Mouse (Mus musculus): Measurements from ENCODE around the gene Chrm4. TPM values are rescaled to one million over a fixed set of nuclear protein-coding genes. Genes with fewer than 3 reads are reported as not detected.
A peak's percentile ranks its signal among the peaks of the same experiment; 100 is the strongest.

Gene Chrm4
- polyA plus RNA-seq, 1 experiment from 2014 or later, result not detected

DNA sequence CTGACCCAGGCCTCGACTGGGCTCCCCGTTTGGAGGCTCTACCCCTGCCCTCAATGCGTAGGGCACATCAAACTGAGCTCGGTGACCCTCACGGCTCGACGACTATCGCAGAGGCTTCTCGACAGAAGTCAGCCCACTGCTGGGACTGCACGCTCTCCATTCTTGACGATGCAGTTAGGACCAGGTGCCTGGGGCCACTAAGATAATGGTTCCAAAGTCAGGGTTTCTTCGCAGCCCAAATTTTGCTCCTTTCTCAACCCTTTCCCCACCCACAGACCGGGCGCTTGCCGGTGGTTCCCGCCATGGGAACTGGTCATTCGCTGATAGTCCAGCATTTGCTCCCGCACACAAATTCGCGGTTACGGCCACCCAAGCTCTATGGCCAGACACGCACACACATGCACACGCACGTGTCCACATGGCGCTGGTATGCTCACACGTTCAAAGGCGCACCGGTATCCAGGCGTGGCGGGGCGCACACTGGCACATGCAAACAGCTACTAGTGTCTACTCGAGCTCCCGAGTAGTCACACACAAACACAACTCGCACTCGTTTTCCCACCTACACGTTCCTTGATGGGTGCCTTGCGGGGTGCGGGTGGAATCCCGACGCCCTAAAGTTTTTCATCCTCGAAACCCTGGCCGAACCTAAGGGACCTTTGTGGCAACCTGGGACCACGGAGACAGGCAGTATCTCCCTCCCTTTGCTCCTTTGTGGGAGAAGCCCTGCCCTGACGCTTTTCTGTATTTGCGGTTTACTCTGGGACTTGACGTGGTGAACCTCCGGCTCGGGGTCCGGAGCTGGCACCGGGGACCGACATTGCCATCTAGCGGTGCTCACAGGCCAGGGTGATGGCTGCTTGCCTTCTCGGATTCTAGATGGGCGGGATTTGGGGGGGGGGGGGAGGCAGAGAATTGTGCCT lies 3.4 kb upstream of the Chrm4 start:
- no peak overlapping the region for H3K27ac ChIP-seq (replicated peaks in 1 of 2; ENCODE audit: control insufficient read depth in 1 of 2, insufficient read depth in 1 of 2, low read depth in 2 of 2, low read length in 2 of 2)
- 5% methylated on average over 54 of the region's 54 CpGs for WGBS
- H3K9ac ChIP-seq (ENCODE audit: low read length), result no peak overlapping the region
- H3K4me2 ChIP-seq (ENCODE audit: low read length), result peak overlapping the region; percentile 60
- no peak for ATAC-seq (ENCODE audit: insufficient number of reproducible peaks, insufficient read depth, low FRiP score, low read depth)
- peaks cover under 1% of the 10 kb centered on the region; the same call in 1 of the 2 replicates for H3K36me3 ChIP-seq (ENCODE audit: control insufficient read depth, insufficient read depth, low read length)
- H3K4me3 ChIP-seq (ENCODE audit: control insufficient read depth in 1 of 2, insufficient read depth in 1 of 2, low read depth in 1 of 2, low read length in 2 of 2), result peak overlapping the region; percentile 31 to 52
- H3K27me3 ChIP-seq (ENCODE audit: control insufficient read depth, insufficient read depth, low read length), result peaks cover 49% of the 10 kb centered on the region
- H3K9me3 ChIP-seq (ENCODE audit: control insufficient read depth, low read length), result no peaks in the 10 kb centered on the region
- H3K4me1 ChIP-seq (ENCODE audit: control insufficient read depth in 2 of 2, insufficient read depth in 2 of 2, low read length in 2 of 2), result peaks cover 14 to 15% of the 10 kb centered on the region in 2 experiments

DNA sequence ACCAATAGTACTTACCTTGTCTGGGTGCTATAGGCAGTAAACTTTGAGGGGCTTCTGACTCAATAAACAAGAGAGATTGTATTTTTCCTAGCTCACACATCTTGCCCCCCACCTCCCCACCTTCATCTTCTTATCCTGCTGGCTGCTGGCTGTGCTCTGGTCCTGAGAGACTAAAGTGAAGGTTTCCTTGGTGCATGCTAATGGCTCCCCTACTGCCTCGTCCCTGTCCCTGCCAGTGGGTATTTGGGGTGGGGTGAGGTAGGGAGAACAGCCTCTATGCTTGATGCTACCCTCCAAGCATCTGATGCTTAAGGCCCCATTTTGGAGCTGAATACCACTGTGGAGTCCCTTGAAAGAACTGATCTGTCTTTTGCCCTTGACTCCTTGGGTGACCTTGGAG lies 2.3 kb upstream of the Chrm4 start:
- ATAC-seq (ENCODE audit: insufficient number of reproducible peaks, insufficient read depth, low FRiP score, low read depth), result no peak
- H3K36me3 ChIP-seq (ENCODE audit: control insufficient read depth, insufficient read depth, low read length), result no peaks in the 10 kb centered on the region
- H3K27me3 ChIP-seq (ENCODE audit: control insufficient read depth, insufficient read depth, low read length), result peaks cover 46% of the 10 kb centered on the region
- no peak overlapping the region for H3K9ac ChIP-seq (ENCODE audit: low read length)
- H3K4me3 ChIP-seq (ENCODE audit: control insufficient read depth in 1 of 2, insufficient read depth in 1 of 2, low read depth in 1 of 2, low read length in 2 of 2), result no peak overlapping the region
- H3K4me1 ChIP-seq (ENCODE audit: control insufficient read depth in 2 of 2, insufficient read depth in 2 of 2, low read length in 2 of 2), result peaks cover 15 to 16% of the 10 kb centered on the region in 2 experiments
- no peak overlapping the region for H3K4me2 ChIP-seq (ENCODE audit: low read length)
- WGBS, result 68% methylated on average over 1 of the region's 1 CpGs
- H3K9me3 ChIP-seq (ENCODE audit: control insufficient read depth, low read length), result no peaks in the 10 kb centered on the region
- no peak overlapping the region for H3K27ac ChIP-seq (replicated peaks in 1 of 2; ENCODE audit: control insufficient read depth in 1 of 2, insufficient read depth in 1 of 2, low read depth in 2 of 2, low read length in 2 of 2)

DNA sequence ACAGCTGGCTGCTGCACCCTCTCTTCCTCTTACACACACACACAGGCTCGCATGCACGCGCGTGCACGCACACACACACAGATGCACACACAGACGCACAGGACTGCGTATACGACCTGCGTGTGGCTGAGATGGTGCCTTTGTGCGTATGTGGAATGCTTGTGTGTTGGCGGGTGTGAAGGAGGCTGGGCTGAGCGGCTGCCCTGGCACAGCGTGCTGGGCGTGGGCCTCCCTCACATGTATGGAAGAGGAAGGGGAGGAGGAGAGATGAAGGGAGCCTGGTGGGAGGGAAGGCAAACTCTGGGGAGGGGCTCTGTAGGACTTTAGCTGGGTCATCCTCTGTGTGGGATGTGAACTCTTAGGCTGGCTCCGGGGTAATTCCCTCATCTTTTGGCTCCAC lies 1.6 kb upstream of the Chrm4 start:
- no peak overlapping the region for H3K4me3 ChIP-seq (ENCODE audit: control insufficient read depth in 1 of 2, insufficient read depth in 1 of 2, low read depth in 1 of 2, low read length in 2 of 2)
- H3K4me1 ChIP-seq (ENCODE audit: control insufficient read depth in 2 of 2, insufficient read depth in 2 of 2, low read length in 2 of 2), result peaks cover 20 to 22% of the 10 kb centered on the region in 2 experiments
- no peak for ATAC-seq (ENCODE audit: insufficient number of reproducible peaks, insufficient read depth, low FRiP score, low read depth)
- no peaks in the 10 kb centered on the region for H3K36me3 ChIP-seq (ENCODE audit: control insufficient read depth, insufficient read depth, low read length)
- no peak overlapping the region for H3K27ac ChIP-seq (replicated peaks in 1 of 2; ENCODE audit: control insufficient read depth in 1 of 2, insufficient read depth in 1 of 2, low read depth in 2 of 2, low read length in 2 of 2)
- WGBS, result 79% methylated on average over 15 of the region's 15 CpGs
- H3K27me3 ChIP-seq (ENCODE audit: control insufficient read depth, insufficient read depth, low read length), result peaks cover 44% of the 10 kb centered on the region
- H3K9ac ChIP-seq (ENCODE audit: low read length), result no peak overlapping the region
- no peaks in the 10 kb centered on the region for H3K9me3 ChIP-seq (ENCODE audit: control insufficient read depth, low read length)
- no peak overlapping the region for H3K4me2 ChIP-seq (ENCODE audit: low read length)

DNA sequence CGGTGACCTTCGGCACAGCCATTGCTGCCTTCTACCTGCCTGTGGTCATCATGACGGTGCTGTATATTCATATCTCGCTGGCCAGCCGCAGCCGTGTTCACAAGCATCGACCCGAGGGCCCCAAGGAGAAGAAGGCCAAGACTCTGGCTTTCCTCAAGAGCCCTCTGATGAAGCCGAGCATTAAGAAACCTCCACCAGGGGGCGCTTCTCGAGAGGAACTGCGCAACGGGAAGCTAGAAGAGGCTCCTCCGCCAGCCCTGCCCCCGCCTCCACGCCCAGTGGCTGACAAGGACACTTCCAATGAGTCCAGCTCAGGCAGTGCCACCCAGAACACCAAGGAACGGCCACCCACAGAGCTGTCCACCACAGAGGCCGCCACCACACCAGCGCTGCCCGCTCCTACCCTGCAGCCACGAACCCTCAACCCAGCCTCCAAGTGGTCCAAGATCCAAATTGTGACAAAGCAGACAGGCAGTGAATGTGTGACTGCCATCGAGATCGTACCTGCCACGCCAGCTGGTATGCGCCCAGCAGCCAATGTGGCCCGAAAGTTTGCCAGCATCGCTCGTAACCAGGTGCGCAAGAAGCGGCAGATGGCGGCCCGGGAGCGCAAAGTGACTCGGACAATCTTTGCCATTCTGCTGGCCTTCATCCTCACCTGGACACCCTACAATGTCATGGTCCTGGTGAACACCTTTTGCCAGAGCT lies 931 bp downstream of the Chrm4 start:
- no peaks in the 10 kb centered on the region for H3K9me3 ChIP-seq (ENCODE audit: control insufficient read depth, low read length)
- 35% methylated on average over 34 of the region's 34 CpGs for WGBS
- no peak for ATAC-seq (ENCODE audit: insufficient number of reproducible peaks, insufficient read depth, low FRiP score, low read depth)
- H3K9ac ChIP-seq (ENCODE audit: low read length), result no peak overlapping the region; the same call in 1 of the 2 replicates
- peak overlapping the region; percentile 55 for H3K4me2 ChIP-seq (ENCODE audit: low read length)
- H3K36me3 ChIP-seq (ENCODE audit: control insufficient read depth, insufficient read depth, low read length), result peaks cover 3% of the 10 kb centered on the region
- no peak overlapping the region for H3K27ac ChIP-seq (replicated peaks in 1 of 2; ENCODE audit: control insufficient read depth in 1 of 2, insufficient read depth in 1 of 2, low read depth in 2 of 2, low read length in 2 of 2)
- H3K4me3 ChIP-seq (ENCODE audit: control insufficient read depth in 1 of 2, insufficient read depth in 1 of 2, low read depth in 1 of 2, low read length in 2 of 2), result peak overlapping the region; percentile 11 to 16; a peak in 1 of 4 replicates
- H3K4me1 ChIP-seq (ENCODE audit: control insufficient read depth in 2 of 2, insufficient read depth in 2 of 2, low read length in 2 of 2), result peaks cover 23 to 28% of the 10 kb centered on the region in 2 experiments
- peaks cover 18% of the 10 kb centered on the region for H3K27me3 ChIP-seq (ENCODE audit: control insufficient read depth, insufficient read depth, low read length)

DNA sequence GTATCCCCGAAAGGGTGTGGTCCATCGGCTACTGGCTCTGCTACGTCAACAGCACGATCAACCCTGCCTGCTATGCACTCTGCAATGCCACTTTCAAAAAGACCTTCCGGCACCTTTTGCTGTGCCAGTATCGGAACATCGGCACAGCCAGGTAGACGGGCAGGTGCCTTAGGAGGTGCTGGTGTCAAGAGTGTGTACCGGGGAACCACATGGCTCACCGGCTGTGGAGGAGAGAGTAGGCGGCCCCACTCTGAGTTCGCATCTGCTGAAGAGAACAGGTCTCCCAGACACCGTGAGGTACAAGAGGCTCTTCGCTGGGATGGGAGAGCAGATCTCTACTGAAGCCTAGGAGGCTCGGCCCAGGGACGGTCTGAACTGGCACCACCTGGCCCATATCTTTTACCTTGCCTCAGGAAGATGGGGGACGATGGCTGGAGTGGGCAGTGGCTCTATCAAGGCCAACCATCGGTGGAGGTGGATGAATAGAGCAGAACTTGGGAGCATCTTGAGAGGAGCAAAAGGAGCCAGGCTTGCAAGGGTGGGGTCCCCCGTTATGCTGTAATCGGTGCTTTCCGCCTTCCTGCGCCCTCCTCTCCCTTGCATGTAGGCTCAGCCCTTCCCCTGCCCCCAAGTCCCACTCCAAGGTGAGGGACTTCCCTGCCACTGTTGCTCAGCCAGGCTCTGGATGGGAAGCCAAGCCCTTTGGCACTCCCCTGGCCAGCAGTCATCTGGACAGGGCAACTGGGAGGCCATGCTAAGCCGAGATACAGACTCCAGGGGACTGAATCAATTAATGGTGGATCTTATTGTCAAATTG lies 1.7 kb downstream of the Chrm4 start:
- ATAC-seq (ENCODE audit: insufficient number of reproducible peaks, insufficient read depth, low FRiP score, low read depth), result no peak
- Histone ChIP-seq H3K9me3 (ENCODE audit: control insufficient read depth, low read length) (no peaks in the 10 kb centered on the region), H3K9ac (ENCODE audit: low read length) (no peak overlapping the region), H3K27me3 (ENCODE audit: control insufficient read depth, insufficient read depth, low read length) (peaks cover 11% of the 10 kb centered on the region), H3K36me3 (ENCODE audit: control insufficient read depth, insufficient read depth, low read length) (peaks cover 11% of the 10 kb centered on the region), H3K4me1 (ENCODE audit: control insufficient read depth in 2 of 2, insufficient read depth in 2 of 2, low read length in 2 of 2) (peaks cover 23 to 34% of the 10 kb centered on the region in 2 experiments), H3K4me2 (ENCODE audit: low read length) (peak overlapping the region; percentile 55; the same call in 1 of the 2 replicates), H3K27ac (replicated peaks in 1 of 2; ENCODE audit: control insufficient read depth in 1 of 2, insufficient read depth in 1 of 2, low read depth in 2 of 2, low read length in 2 of 2) (no peak overlapping the region), H3K4me3 (ENCODE audit: control insufficient read depth in 1 of 2, insufficient read depth in 1 of 2, low read depth in 1 of 2, low read length in 2 of 2) (no peak overlapping the region)
- 67% methylated on average over 23 of the region's 23 CpGs for WGBS

DNA sequence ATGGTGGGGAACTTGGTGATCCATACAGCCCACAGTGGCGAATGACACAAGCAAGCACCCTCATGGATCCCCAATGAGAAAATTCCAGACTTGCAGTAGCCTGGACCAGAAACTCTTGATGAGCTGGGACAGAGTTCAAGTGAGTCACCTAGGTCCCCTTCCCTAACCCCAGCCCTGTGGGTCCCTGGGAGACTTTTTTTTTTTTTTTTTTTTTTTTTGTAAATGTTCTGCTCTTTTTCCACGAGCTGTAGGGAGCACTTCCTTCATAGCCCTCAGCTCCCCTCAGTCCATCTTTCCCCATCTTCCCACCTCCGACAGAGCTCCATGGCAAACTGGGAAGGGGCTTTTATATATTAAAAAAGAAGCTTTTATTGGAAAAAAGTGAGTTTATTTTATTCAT lies 2.4 kb downstream of the Chrm4 start:
- Histone ChIP-seq H3K4me1 (ENCODE audit: control insufficient read depth in 2 of 2, insufficient read depth in 2 of 2, low read length in 2 of 2) (peaks cover 25 to 41% of the 10 kb centered on the region in 2 experiments), H3K9me3 (ENCODE audit: control insufficient read depth, low read length) (no peaks in the 10 kb centered on the region), H3K4me2 (ENCODE audit: low read length) (peak overlapping the region; percentile 89; the same call in 1 of the 2 replicates), H3K27ac (replicated peaks in 1 of 2; ENCODE audit: control insufficient read depth in 1 of 2, insufficient read depth in 1 of 2, low read depth in 2 of 2, low read length in 2 of 2) (no peak overlapping the region), H3K4me3 (ENCODE audit: control insufficient read depth in 1 of 2, insufficient read depth in 1 of 2, low read depth in 1 of 2, low read length in 2 of 2) (no peak overlapping the region), H3K9ac (ENCODE audit: low read length) (no peak overlapping the region), H3K36me3 (ENCODE audit: control insufficient read depth, insufficient read depth, low read length) (peaks cover 18% of the 10 kb centered on the region), H3K27me3 (ENCODE audit: control insufficient read depth, insufficient read depth, low read length) (peaks cover 5% of the 10 kb centered on the region)
- 67% methylated on average over 3 of the region's 3 CpGs for WGBS
- ATAC-seq (ENCODE audit: insufficient number of reproducible peaks, insufficient read depth, low FRiP score, low read depth), result no peak

DNA sequence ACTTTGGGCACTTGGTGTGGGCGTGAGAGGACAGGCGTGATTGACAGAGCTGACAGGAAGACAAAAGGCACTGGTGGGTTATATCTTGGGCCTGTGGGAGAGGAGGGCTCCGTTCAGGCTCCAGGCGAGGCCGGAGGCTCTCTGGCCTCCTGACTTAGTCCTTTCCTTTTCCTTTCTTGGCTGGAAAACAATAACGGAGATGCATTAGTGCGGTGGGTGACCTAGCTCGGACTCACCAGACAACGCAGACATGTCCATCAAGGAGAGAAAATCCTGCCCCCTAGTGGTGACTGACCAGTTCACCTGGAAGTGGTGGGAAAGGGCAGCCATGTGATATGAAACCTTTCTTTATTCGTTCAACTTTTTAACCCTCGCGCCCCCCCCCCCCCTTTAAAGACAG lies 2.9 kb downstream of the Chrm4 start:
- WGBS, result 12% methylated on average over 12 of the region's 12 CpGs
- H3K9ac ChIP-seq (ENCODE audit: low read length), result no peak overlapping the region
- peaks cover under 1% of the 10 kb centered on the region; the same call in 1 of the 2 replicates for H3K27me3 ChIP-seq (ENCODE audit: control insufficient read depth, insufficient read depth, low read length)
- peak overlapping the region; percentile 89 for H3K4me2 ChIP-seq (ENCODE audit: low read length)
- H3K4me1 ChIP-seq (ENCODE audit: control insufficient read depth in 2 of 2, insufficient read depth in 2 of 2, low read length in 2 of 2), result peaks cover 25 to 42% of the 10 kb centered on the region in 2 experiments
- peak overlapping the region; percentile 64 to 69 for H3K4me3 ChIP-seq (ENCODE audit: control insufficient read depth in 1 of 2, insufficient read depth in 1 of 2, low read depth in 1 of 2, low read length in 2 of 2)
- peaks cover 23% of the 10 kb centered on the region for H3K36me3 ChIP-seq (ENCODE audit: control insufficient read depth, insufficient read depth, low read length)
- H3K9me3 ChIP-seq (ENCODE audit: control insufficient read depth, low read length), result no peaks in the 10 kb centered on the region
- no peak for ATAC-seq (ENCODE audit: insufficient number of reproducible peaks, insufficient read depth, low FRiP score, low read depth)
- no peak overlapping the region for H3K27ac ChIP-seq (replicated peaks in 1 of 2; ENCODE audit: control insufficient read depth in 1 of 2, insufficient read depth in 1 of 2, low read depth in 2 of 2, low read length in 2 of 2)

Measured in heart, embryonic 14.5 days (tissue).